8 mouse cellular contexts compared by ENCODE assay signal in genomic region chr14:120830389-120830835, GRCm38 (mm10).
A peak's percentile ranks its signal among the peaks of the same experiment; 100 is the strongest.
DNase-seq lines count a peak whose midpoint lies in the region; ATAC-seq and TF ChIP-seq lines count a peak whose summit lies in the region.
"Not testable (repeated sequence)": the region's sequence is repeated elsewhere in the genome, so short reads cannot be mapped to it uniquely, and the experiment has no call there.

No protein-coding gene starts in this region.

- ATAC-seq in embryonic facial prominence, embryonic 14.5 days (ENCODE audit: low read depth): not testable (repeated sequence)
- ATAC-seq in heart, embryonic 14.5 days (ENCODE audit: insufficient number of reproducible peaks, insufficient read depth, low FRiP score, low read depth): peak; percentile 15; the same call in 1 of the 2 replicates
- ATAC-seq in kidney, embryonic 14.5 days (ENCODE audit: low FRiP score, low TSS enrichment): peak; percentile 40
- ATAC-seq in lung, embryonic 16.5 days (ENCODE audit: low read depth): peak; percentile 42
- peak; percentile 38 for ATAC-seq in midbrain, postnatal 0 days (ENCODE audit: low FRiP score)
- ATAC-seq in stomach, embryonic 14.5 days (ENCODE audit: insufficient number of reproducible peaks, insufficient read depth, low FRiP score, low read depth): 0 out of 2 replicates have a peak, but pooled peaks have one; percentile 31

- not testable (repeated sequence) for H3K36me3 ChIP-seq in embryonic facial prominence, embryonic 14.5 days (ENCODE audit: control insufficient read depth, insufficient read depth, low read length); heart, embryonic 14.5 days (ENCODE audit: control insufficient read depth, insufficient read depth, low read length); kidney, embryonic 14.5 days (ENCODE audit: control insufficient read depth, insufficient read depth, low read length); lung, embryonic 16.5 days (ENCODE audit: control insufficient read depth, insufficient read depth, low read length); midbrain, postnatal 0 days (ENCODE audit: insufficient read depth, low read length); stomach, embryonic 14.5 days (ENCODE audit: control insufficient read depth, insufficient read depth, low read length)

- not testable (repeated sequence) for H3K4me3 ChIP-seq in embryonic facial prominence, embryonic 14.5 days (ENCODE audit: low read depth, low read length); heart, embryonic 14.5 days (ENCODE audit: control insufficient read depth in 1 of 2, insufficient read depth in 1 of 2, low read depth in 1 of 2, low read length in 2 of 2); kidney, embryonic 14.5 days (ENCODE audit: low read length); lung, embryonic 16.5 days (ENCODE audit: low read length); midbrain, postnatal 0 days (ENCODE audit: low read depth, low read length); stomach, embryonic 14.5 days (ENCODE audit: low read depth, low read length)

- not testable (repeated sequence) for TF ChIP-seq CTCF in midbrain, postnatal 0 days (IDR thresholded peaks at IDR 0.05)

- not testable (repeated sequence) for H3K4me2 ChIP-seq in embryonic facial prominence, embryonic 14.5 days (ENCODE audit: low read depth, low read length); heart, embryonic 14.5 days (ENCODE audit: low read length); lung, embryonic 16.5 days (ENCODE audit: low read depth, low read length); midbrain, postnatal 0 days (ENCODE audit: low read depth, low read length, poor library complexity, severe bottlenecking); stomach, embryonic 14.5 days (replicated peaks; ENCODE audit: low read depth, low read length)
- H3K4me2 ChIP-seq in kidney, embryonic 14.5 days (replicated peaks; ENCODE audit: low read depth, low read length): 0 out of 2 replicates have a peak overlapping the region, but pooled peaks have one; percentile 15

- H3K27ac ChIP-seq in embryonic facial prominence, embryonic 14.5 days (replicated peaks; ENCODE audit: low read depth, low read length); heart, embryonic 14.5 days (replicated peaks in 1 of 2; ENCODE audit: control insufficient read depth in 1 of 2, insufficient read depth in 1 of 2, low read depth in 2 of 2, low read length in 2 of 2); kidney, embryonic 14.5 days (ENCODE audit: low read depth, low read length); midbrain, postnatal 0 days (ENCODE audit: low read depth, low read length); stomach, embryonic 14.5 days (ENCODE audit: low read length): not testable (repeated sequence)
- H3K27ac ChIP-seq in lung, embryonic 16.5 days (ENCODE audit: low read length): 0 out of 2 replicates have a peak overlapping the region, but pooled peaks have one; percentile 3

- H3K4me1 ChIP-seq in embryonic facial prominence, embryonic 14.5 days (ENCODE audit: control insufficient read depth, insufficient read depth, low read length); kidney, embryonic 14.5 days (ENCODE audit: control insufficient read depth, insufficient read depth, low read length); midbrain, postnatal 0 days (ENCODE audit: insufficient read depth, low read length); stomach, embryonic 14.5 days (ENCODE audit: control insufficient read depth, insufficient read depth, low read length): not testable (repeated sequence)
- peaks cover 6 to 10% of the 10 kb centered on the region in 2 experiments for H3K4me1 ChIP-seq in heart, embryonic 14.5 days (ENCODE audit: control insufficient read depth in 2 of 2, insufficient read depth in 2 of 2, low read length in 2 of 2)
- H3K4me1 ChIP-seq in lung, embryonic 16.5 days (replicated peaks; ENCODE audit: control insufficient read depth, insufficient read depth, low read length): peaks cover 18% of the 10 kb centered on the region

- DNase-seq in CD4-positive helper T cell, adult 2 months (ENCODE audit: low read depth, low spot score): peak; percentile 65
- DNase-seq in adrenal gland, postnatal 36 days: peak; percentile 49 to 56
- peak; percentile 79 for DNase-seq in embryonic facial prominence, embryonic 14.5 days (ENCODE audit: low spot score)
- peak; percentile 74 for DNase-seq in midbrain, postnatal 0 days (ENCODE audit: low spot score)

- 38% methylated on average over 13 of the region's 20 CpGs for WGBS in embryonic facial prominence, embryonic 14.5 days
- WGBS in heart, embryonic 14.5 days: 17% methylated on average over 18 of the region's 20 CpGs
- 35% methylated on average over 18 of the region's 20 CpGs for WGBS in kidney, embryonic 14.5 days
- WGBS in lung, embryonic 16.5 days: 25% methylated on average over 20 of the region's 20 CpGs
- 31% methylated on average over 20 of the region's 20 CpGs for WGBS in midbrain, postnatal 0 days
- WGBS in stomach, embryonic 14.5 days: 35% methylated on average over 19 of the region's 20 CpGs

- not testable (repeated sequence) for H3K27me3 ChIP-seq in embryonic facial prominence, embryonic 14.5 days (replicated peaks; ENCODE audit: control insufficient read depth, insufficient read depth, low read length); heart, embryonic 14.5 days (ENCODE audit: control insufficient read depth, insufficient read depth, low read length); kidney, embryonic 14.5 days (ENCODE audit: control insufficient read depth, insufficient read depth, low read length); lung, embryonic 16.5 days (ENCODE audit: control insufficient read depth, insufficient read depth, low read depth, low read length); midbrain, postnatal 0 days (ENCODE audit: insufficient read depth, low read length); stomach, embryonic 14.5 days (ENCODE audit: control insufficient read depth, insufficient read depth, low read length)

- not testable (repeated sequence) for H3K9ac ChIP-seq in embryonic facial prominence, embryonic 14.5 days (ENCODE audit: low read depth, low read length); heart, embryonic 14.5 days (ENCODE audit: low read length); kidney, embryonic 14.5 days (ENCODE audit: low read depth, low read length); lung, embryonic 16.5 days (ENCODE audit: low read length); midbrain, postnatal 0 days (replicated peaks; ENCODE audit: low read length, poor library complexity, severe bottlenecking); stomach, embryonic 14.5 days (replicated peaks; ENCODE audit: low read depth, low read length)

- H3K9me3 ChIP-seq in embryonic facial prominence, embryonic 14.5 days (ENCODE audit: control insufficient read depth, low read length); heart, embryonic 14.5 days (ENCODE audit: control insufficient read depth, low read length); kidney, embryonic 14.5 days (ENCODE audit: control insufficient read depth, low read length); lung, embryonic 16.5 days (ENCODE audit: control insufficient read depth, low read length); midbrain, postnatal 0 days (ENCODE audit: low read length); stomach, embryonic 14.5 days (ENCODE audit: control insufficient read depth, low read depth, low read length): not testable (repeated sequence)
